Mouse (Mus musculus) olfactory bulb, adult 2 months (tissue): ENCODE measurements around the gene Usp34. TPM values are rescaled to one million over a fixed set of nuclear protein-coding genes. Genes with fewer than 3 reads are reported as not detected.
"Not testable (repeated sequence)": the region's sequence is repeated elsewhere in the genome, so short reads cannot be mapped to it uniquely, and the experiment has no call there.

Experiments used
- H3K27ac ChIP-seq: fragments of 200-500 bp; 2 replicates; pipeline ENCODE4 v1.5.1; 2012; ENCODE audit warnings: low read depth, low read length; ENCODE audit not compliant: insufficient read depth
- H3K4me1 ChIP-seq: fragments of 200-500 bp; 2 replicates; pipeline ENCODE4 v1.6.1; 2012; ENCODE audit warnings: low read length; ENCODE audit not compliant: control insufficient read depth, insufficient read depth
- H3K4me3 ChIP-seq: fragments of 200-500 bp; 2 replicates; pipeline ENCODE4 v1.5.1; 2012; ENCODE audit warnings: mild to moderate bottlenecking, low read depth, low read length, moderate library complexity; ENCODE audit not compliant: insufficient read depth
- CTCF ChIP-seq: fragments of 200-500 bp; IDR thresholded peaks from 2 replicates; pipeline ENCODE4 v1.5.1; 2012; ENCODE audit warnings: low read depth, mild to moderate bottlenecking, low read length, moderate library complexity; ENCODE audit not compliant: insufficient read depth
- POLR2A ChIP-seq: fragments of 200-500 bp; IDR thresholded peaks from 2 replicates; pipeline ENCODE4 v1.6.1; 2012; ENCODE audit warnings: mild to moderate bottlenecking, low read depth, low read length, moderate library complexity; ENCODE audit not compliant: insufficient read depth
- WGBS: fragments of 180-500 bp; shearing (Covaris S2); methylation state at CpG from one replicate; pipeline ENCODE4 v1.1.7; 2018; 5-methylcytosine and 5-hydroxymethylcytosine counted together
- polyA plus RNA-seq: library from polyadenylated mRNA; stranded (reverse); fragments of >200 nt; gene quantifications from 2 replicates; pipeline ENCODE4 v1.2.4, GENCODE M21; 2012; ENCODE audit warnings: low replicate concordance; ENCODE audit not compliant: missing spikeins, insufficient read depth, insufficient read length

The Usp34 gene
- polyA plus RNA-seq, 1 experiment = not detected

- H3K4me1 ChIP-seq = peaks cover 4% of the 10 kb centered on the region
- WGBS = 76% methylated on average over 4 of the region's 4 CpGs
- TF ChIP-seq POLR2A (no peak), CTCF (no peak)
These were observed 185.5 kb downstream of the Usp34 start for GRCm38 (mm10) chr11:23492048-23492790.

GRCm38 (mm10) chr11:23495231-23495630 lies 188.5 kb downstream of the Usp34 start:
- WGBS = 92% methylated on average over 6 of the region's 6 CpGs
- TF ChIP-seq POLR2A = no peak
- no peak for TF ChIP-seq CTCF
- H3K27ac ChIP-seq = no peak overlapping the region
- peaks cover 4% of the 10 kb centered on the region for H3K4me1 ChIP-seq
- H3K4me3 ChIP-seq = no peak overlapping the region

More at GRCm38 (mm10) chr11:23492048-23492790, 185.5 kb downstream of the Usp34 start:
- no peak overlapping the region for H3K4me3 ChIP-seq
- no peak overlapping the region for H3K27ac ChIP-seq

- Histone ChIP-seq H3K27ac (no peak overlapping the region), H3K4me1 (peaks cover 4% of the 10 kb centered on the region), H3K4me3 (peak overlapping the region; percentile 84)
- TF ChIP-seq CTCF (no peak), POLR2A (no peak)
- 27% methylated on average over 6 of the region's 6 CpGs for WGBS
These were observed 190.0 kb downstream of the Usp34 start for GRCm38 (mm10) chr11:23496661-23497060.

- TF ChIP-seq POLR2A = 0 out of 2 replicates have a peak, but pooled peaks have one; percentile 35
- 0 out of 2 replicates have a peak, but pooled peaks have one; percentile 36 for TF ChIP-seq CTCF
- peak overlapping the region; percentile 60 for H3K27ac ChIP-seq
- H3K4me1 ChIP-seq = peaks cover 4% of the 10 kb centered on the region
- peak overlapping the region; percentile 84 for H3K4me3 ChIP-seq
- WGBS = under 1% methylated on average over 22 of the region's 22 CpGs
These were observed 190.6 kb downstream of the Usp34 start for GRCm38 (mm10) chr11:23497335-23497717.

GRCm38 (mm10) chr11:23497718-23498509 lies 191.2 kb downstream of the Usp34 start, which contains the start of gene Ahsa2:
Ahsa2 (minus strand) TSS chr11:23498030.
- under 1% methylated on average over 66 of the region's 66 CpGs for WGBS
- TF ChIP-seq POLR2A (peak; percentile 12; the same call in 1 of the 2 replicates), CTCF (no peak)
- Histone ChIP-seq H3K4me3 (peak within 1 kb of the TSS; percentile 84), H3K27ac (peak within 1 kb of the TSS; percentile 82), H3K4me1 (peaks cover 4% of the 10 kb centered on the region)

GRCm38 (mm10) chr11:23498609-23499008 lies 191.9 kb downstream of the Usp34 start:
- Histone ChIP-seq H3K4me1 (peaks cover 4% of the 10 kb centered on the region), H3K27ac (0 out of 2 replicates have a peak overlapping the region, but pooled peaks have one; percentile 82), H3K4me3 (no peak overlapping the region)
- TF ChIP-seq CTCF = no peak
- WGBS = 37% methylated on average over 5 of the region's 5 CpGs

GRCm38 (mm10) chr11:23504801-23505200 lies 198.1 kb downstream of the Usp34 start:
- WGBS = 76% methylated on average over 5 of the region's 5 CpGs
- not testable (repeated sequence) for H3K4me3 ChIP-seq, H3K4me1 ChIP-seq, H3K27ac ChIP-seq

- not testable (repeated sequence) for H3K4me3 ChIP-seq, H3K27ac ChIP-seq, H3K4me1 ChIP-seq
- 71% methylated on average over 4 of the region's 4 CpGs for WGBS
These were observed 208.1 kb downstream of the Usp34 start for GRCm38 (mm10) chr11:23514785-23515184.

GRCm38 (mm10) chr11:23515315-23515714 lies 208.6 kb downstream of the Usp34 start:
- Histone ChIP-seq H3K4me1 (peaks cover 3% of the 10 kb centered on the region; the same call in 1 of the 2 replicates), H3K27ac (no peak overlapping the region), H3K4me3 (no peak overlapping the region)
- 75% methylated on average over 2 of the region's 2 CpGs for WGBS
- TF ChIP-seq POLR2A (no peak), CTCF (no peak)
